Mouse (Mus musculus) embryonic facial prominence, embryonic 12.5 days (tissue): ENCODE data around the gene Rbm31y. TPM values are rescaled to one million over a fixed set of nuclear protein-coding genes. Genes with fewer than 3 reads are reported as not detected.
"Not testable (repeated sequence)": the region's sequence is repeated elsewhere in the genome, so short reads cannot be mapped to it uniquely, and the experiment has no call there.

ENCODE experiments used
- ATAC-seq: fragments of 200-750 bp; cut with Nextera tagmentation; 2 replicates; pipeline ENCODE4 v1.8.0; 2017; ENCODE audit not compliant: insufficient number of reproducible peaks, insufficient read depth, low FRiP score, low TSS enrichment
- H3K27ac ChIP-seq: fragments of 300-500 bp; sonication (generic); 2 replicates; pipeline ENCODE4 v1.5.1; 2016; ENCODE audit warnings: mild to moderate bottlenecking
- H3K27me3 ChIP-seq: fragments of 300-500 bp; sonication (generic); 2 replicates; pipeline ENCODE4 v1.6.1; 2016; ENCODE audit warnings: mild to moderate bottlenecking, moderate library complexity
- H3K36me3 ChIP-seq: fragments of 300-500 bp; sonication (generic); 2 replicates; pipeline ENCODE4 v1.6.1; 2016; ENCODE audit warnings: mild to moderate bottlenecking
- H3K4me1 ChIP-seq: fragments of 300-500 bp; sonication (generic); 2 replicates; pipeline ENCODE4 v1.6.1; 2016
- H3K4me2 ChIP-seq: fragments of 300-500 bp; sonication (generic); replicated peaks from 2 replicates; pipeline ENCODE4 v1.6.1; 2016; ENCODE audit warnings: mild to moderate bottlenecking, moderate library complexity
- H3K4me3 ChIP-seq: fragments of 300-500 bp; sonication (generic); 2 replicates; pipeline ENCODE4 v1.5.1; 2016; ENCODE audit warnings: mild to moderate bottlenecking
- H3K9ac ChIP-seq: fragments of 300-500 bp; sonication (generic); 2 replicates; pipeline ENCODE4 v1.6.1; 2016; ENCODE audit warnings: mild to moderate bottlenecking, moderate library complexity
- H3K9me3 ChIP-seq: fragments of 300-500 bp; sonication (generic); 2 replicates; pipeline ENCODE4 v1.6.1; 2016; ENCODE audit warnings: mild to moderate bottlenecking, moderate library complexity
- WGBS: fragments of 180-500 bp; shearing (Covaris S2); methylation state at CpG from one replicate; pipeline ENCODE4 v1.1.7; 2016; 5-methylcytosine and 5-hydroxymethylcytosine counted together
- polyA plus RNA-seq: library from polyadenylated mRNA; unstranded; fragments of >200 nt; fragmentation: Nextera tagmentation; extraction: Ambion mirVana; gene quantifications from 2 replicates; pipeline ENCODE4 v1.2.1, GENCODE M21; 2016

The Rbm31y gene
- polyA plus RNA-seq: not detected in 2 replicates

DNA sequence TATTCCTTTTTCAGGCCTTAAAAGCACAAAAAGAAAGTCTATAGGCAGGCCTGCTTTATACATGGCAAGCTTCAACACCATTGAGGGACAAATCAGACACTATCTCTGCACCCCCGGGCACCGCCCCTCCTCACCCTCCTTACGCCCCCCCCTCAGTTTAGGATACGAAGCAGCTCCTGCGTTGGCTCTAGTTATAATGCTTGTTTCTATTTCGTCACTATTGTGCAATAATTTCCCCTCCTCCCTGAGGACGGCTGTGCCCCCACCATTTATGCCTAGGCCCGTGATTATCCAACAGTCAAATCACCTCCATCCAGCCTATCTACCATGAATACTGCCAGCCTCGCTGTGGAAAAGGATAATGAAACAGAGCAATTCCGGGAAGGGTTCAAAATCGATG lies at the start of gene Rbm31y:
Gene Rbm31y, plus strand, starts transcription at position 301 of the 400 bp plus-strand sequence.
- not testable (repeated sequence) for H3K27ac ChIP-seq, H3K27me3 ChIP-seq, ATAC-seq, H3K36me3 ChIP-seq, H3K4me3 ChIP-seq, H3K9me3 ChIP-seq, H3K4me1 ChIP-seq, H3K4me2 ChIP-seq, H3K9ac ChIP-seq
- WGBS: no CpG with 5 or more reads among the region's 11 CpGs
